Mouse (Mus musculus) activated CD4-positive, CD25-positive, alpha-beta regulatory T cell (primary cell): ENCODE data around the gene Olfr709-ps1. TPM values are rescaled to one million over a fixed set of nuclear protein-coding genes. Genes with fewer than 3 reads are reported as not detected.

ENCODE experiments used
- polyA plus RNA-seq, 2 experiments: library from polyadenylated mRNA; unstranded; fragments of 100-300 nt; shearing (Covaris generic); gene quantifications; one replicate each; pipeline ENCODE4 v1.2.1; 2017

The Olfr709-ps1 gene
- under 1 TPM in 1 of 2 experiments, not detected in 1; 0.42 TPM for polyA plus RNA-seq

DNA sequence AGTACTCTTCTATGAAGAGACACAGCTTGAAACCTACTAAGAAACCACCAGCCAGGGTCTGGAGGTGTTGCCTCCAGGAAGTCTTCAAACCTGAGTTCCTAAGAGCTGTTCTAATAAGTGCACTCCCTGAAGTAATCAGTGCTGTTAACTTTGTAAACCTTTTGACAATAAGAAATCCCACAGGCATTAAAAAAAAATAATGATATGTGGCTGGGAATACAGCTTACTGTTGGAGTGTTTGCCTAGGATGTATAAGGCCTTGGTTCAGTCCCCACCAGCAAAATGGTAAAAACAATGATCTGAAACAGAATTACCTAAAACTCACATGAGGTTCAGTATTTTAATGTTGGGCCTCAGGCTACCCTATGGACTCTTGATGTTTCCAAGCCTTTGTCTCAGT, at the start of gene Olfr709-ps1:
Gene Olfr709-ps1, minus strand, starts transcription at position 101 of the 400 bp plus-strand sequence.

DNA sequence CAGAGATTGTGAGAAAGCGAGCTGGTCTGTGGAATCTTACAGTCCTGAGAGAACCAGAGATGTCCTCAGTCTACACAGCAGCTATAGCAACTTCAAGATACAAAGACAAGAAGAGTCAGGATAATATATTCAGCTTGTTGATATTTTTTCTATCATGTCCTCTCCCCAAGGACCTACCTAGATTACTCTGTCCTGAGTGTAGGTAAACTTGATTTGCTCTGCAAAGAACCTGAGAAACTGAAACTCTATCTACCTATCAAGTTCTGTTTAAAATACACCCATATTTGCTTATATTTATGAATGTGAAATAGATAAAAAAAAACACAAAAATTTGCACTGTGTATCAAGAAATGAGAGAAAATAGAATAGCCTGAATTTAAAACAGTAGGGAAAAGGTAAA, 43.3 kb upstream of the Olfr709-ps1 start, which contains the start of gene Olfr711:
Gene Olfr711, minus strand, starts transcription at position 101 of the 400 bp plus-strand sequence.

DNA sequence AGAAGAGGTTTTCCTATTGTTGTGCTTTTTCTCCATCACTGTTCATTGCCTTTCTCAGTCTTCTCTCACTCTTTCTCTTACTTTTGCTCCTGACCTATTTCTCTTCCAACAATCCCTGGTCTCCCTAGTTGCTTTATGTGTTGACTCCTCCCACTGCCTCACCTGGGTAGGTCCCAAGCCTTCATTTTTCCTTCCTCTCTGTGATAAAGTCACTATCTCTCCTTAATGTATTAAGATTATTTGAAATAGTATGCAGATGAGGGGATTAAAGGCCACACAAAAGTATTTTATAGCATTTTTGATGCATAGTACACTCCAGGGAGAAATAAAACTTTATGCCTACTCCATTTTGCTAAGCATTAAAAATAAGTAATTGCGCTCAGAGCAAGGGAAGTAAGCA, 31.8 kb upstream of the Olfr709-ps1 start, which contains the start of gene Olfr6:
Gene Olfr6, minus strand, starts transcription at position 101 of the 400 bp plus-strand sequence.

DNA sequence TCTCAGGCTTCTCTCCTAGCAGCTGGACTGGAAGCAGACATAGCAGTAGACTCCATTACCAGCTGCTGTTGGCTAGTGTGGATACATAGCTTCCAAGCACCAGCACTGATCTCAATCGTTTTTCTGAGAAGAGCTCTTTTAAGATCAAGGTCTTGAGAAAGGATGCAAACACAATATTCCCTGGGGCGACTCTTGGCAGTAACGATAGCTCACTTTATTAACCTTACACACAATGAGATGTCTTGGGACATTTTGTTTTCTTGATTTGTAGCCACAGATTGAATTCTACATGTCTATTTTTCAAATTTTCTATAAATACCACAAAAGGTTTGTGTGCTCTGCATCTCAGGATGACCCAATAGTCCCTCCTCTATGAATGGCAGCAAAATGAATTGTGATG, 16.2 kb upstream of the Olfr709-ps1 start, which contains the start of gene Olfr710:
Gene Olfr710, minus strand, starts transcription at position 101 of the 400 bp plus-strand sequence.

DNA sequence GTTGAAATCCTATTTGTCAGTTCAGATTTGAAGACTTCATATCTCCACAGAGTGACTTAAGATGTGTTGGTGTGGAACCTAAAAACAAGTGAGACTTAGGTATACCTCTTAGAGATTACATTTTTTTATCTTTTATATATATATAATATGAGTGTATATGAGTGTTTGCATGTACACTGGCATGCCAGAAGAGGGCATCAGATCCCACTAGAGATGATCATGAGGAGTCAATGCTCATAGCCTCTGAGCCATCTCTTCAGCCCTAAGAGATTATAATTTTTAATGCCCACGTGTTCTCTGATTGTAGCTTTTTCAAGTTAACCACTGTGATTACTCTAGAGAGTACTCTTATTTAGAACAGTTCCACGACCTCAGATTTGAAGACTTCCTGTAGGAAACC, 24.3 kb downstream of the Olfr709-ps1 start, which contains the start of gene Olfr1532-ps1:
Gene Olfr1532-ps1, plus strand, starts transcription at position 326 of the 400 bp plus-strand sequence.

DNA sequence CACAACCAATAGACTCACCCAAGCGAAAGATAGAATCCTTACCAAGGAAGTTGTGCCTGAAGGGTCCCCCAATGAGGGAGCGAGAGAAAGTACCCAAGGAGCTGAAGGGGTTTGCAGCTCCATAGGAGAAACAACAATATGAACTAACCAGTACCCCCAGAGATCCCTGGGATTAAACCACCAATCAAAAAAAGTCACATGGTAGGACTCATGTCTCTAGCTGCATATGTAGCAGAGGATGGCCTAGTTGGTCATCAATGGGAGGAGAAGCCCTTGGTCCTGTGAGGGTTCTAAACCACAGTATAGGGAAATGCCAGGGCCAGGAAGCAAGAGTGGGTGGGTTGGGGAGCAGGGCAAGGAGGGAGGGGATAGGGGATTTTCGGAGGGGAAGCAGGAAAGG, 30.9 kb downstream of the Olfr709-ps1 start, which contains the start of gene Olfr707:
Gene Olfr707, minus strand, starts transcription at position 101 of the 400 bp plus-strand sequence.

DNA sequence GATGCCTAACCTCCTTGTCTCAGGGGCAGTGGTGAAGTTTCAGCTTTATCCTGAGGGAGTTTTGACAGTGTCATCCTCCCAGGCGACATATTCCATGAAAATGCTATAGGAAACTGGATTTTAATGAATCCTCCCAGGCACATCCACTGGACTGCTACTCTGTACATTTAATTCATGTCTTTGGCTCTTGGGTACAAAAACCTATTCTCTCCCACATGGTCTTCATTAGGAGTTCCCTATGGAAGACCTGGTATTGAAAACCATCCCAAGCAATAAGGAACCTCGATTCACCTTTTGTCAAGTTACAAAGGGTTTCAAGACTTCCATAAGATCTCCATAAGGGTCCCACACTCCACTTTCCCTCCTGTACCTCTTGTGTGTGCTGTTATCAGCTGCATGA, 44.0 kb downstream of the Olfr709-ps1 start, which contains the start of gene Olfr706:
Gene Olfr706, minus strand, starts transcription at position 101 of the 400 bp plus-strand sequence.

DNA sequence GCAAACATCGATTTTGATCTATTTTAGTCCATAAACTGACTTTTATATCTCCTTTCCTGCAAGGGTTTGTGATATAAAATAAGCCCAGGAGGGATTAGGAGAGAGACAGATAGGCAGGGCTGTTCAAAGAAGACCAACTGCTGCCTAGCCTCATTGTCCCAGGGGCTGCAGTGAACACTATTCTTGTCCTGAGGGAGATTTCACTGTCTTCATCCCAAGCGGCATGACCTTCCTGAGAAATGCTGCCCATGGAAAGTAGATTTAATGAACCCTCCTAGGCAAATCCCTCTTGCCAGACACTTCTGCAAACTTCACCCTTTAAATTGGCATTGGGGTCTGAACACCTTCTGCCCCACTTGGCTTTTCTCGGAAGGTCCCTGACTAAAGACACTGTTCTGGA, 55.2 kb downstream of the Olfr709-ps1 start, which contains the start of gene Olfr705:
Gene Olfr705, minus strand, starts transcription at position 101 of the 400 bp plus-strand sequence.

Other genes with a start within 250 kb of the Olfr709-ps1 start
- gene Olfr694, start 240.4 kb downstream of the Olfr709-ps1 start, polyA plus RNA-seq: not detected
- not detected for gene Olfr695, start 215.8 kb downstream of the Olfr709-ps1 start, polyA plus RNA-seq
- not detected for gene Olfr697, start 189.8 kb downstream of the Olfr709-ps1 start, polyA plus RNA-seq
- not detected for gene Olfr698, start 176.8 kb downstream of the Olfr709-ps1 start, polyA plus RNA-seq
- under 1 TPM; 0.05 to 0.18 TPM for gene Olfr699, start 139.0 kb downstream of the Olfr709-ps1 start, polyA plus RNA-seq
- not detected for gene Olfr700, start 123.4 kb downstream of the Olfr709-ps1 start, polyA plus RNA-seq
- gene Olfr701, start 118.1 kb downstream of the Olfr709-ps1 start, polyA plus RNA-seq: not detected
- not detected for gene Olfr702, start 98.3 kb downstream of the Olfr709-ps1 start, polyA plus RNA-seq
- not detected for gene Olfr703, start 88.9 kb downstream of the Olfr709-ps1 start, polyA plus RNA-seq
- under 1 TPM in 1 of 2 experiments, not detected in 1; 0.09 TPM for gene Olfr704, start 69.0 kb downstream of the Olfr709-ps1 start, polyA plus RNA-seq
- gene Olfr705, start 55.3 kb downstream of the Olfr709-ps1 start, polyA plus RNA-seq: under 1 TPM in 1 of 2 experiments, not detected in 1; 0.41 TPM
- gene Olfr706, start 44.1 kb downstream of the Olfr709-ps1 start, polyA plus RNA-seq: not detected
- not detected for gene Olfr707, start 31.0 kb downstream of the Olfr709-ps1 start, polyA plus RNA-seq
- gene Olfr1532-ps1, start 24.2 kb downstream of the Olfr709-ps1 start, polyA plus RNA-seq: under 1 TPM in 1 of 2 experiments, not detected in 1; 0.28 TPM
- not detected for gene Olfr710, start 16.1 kb upstream of the Olfr709-ps1 start, polyA plus RNA-seq
- under 1 TPM in 1 of 2 experiments, not detected in 1; 0.18 TPM for gene Olfr6, start 31.7 kb upstream of the Olfr709-ps1 start, polyA plus RNA-seq
- under 1 TPM in 1 of 2 experiments, not detected in 1; 0.15 TPM for gene Olfr711, start 43.2 kb upstream of the Olfr709-ps1 start, polyA plus RNA-seq
- not detected for gene Olfr2, start 73.9 kb upstream of the Olfr709-ps1 start, polyA plus RNA-seq
- gene Olfr713, start 99.0 kb upstream of the Olfr709-ps1 start, polyA plus RNA-seq: not detected
- gene Olfr714, start 138.8 kb upstream of the Olfr709-ps1 start, polyA plus RNA-seq: not detected
- under 1 TPM; 0.14 to 0.17 TPM for gene Olfr17, start 161.0 kb upstream of the Olfr709-ps1 start, polyA plus RNA-seq
- gene Olfr715b, start 178.2 kb upstream of the Olfr709-ps1 start, polyA plus RNA-seq: not detected
- gene Olfr715, start 198.9 kb upstream of the Olfr709-ps1 start, polyA plus RNA-seq: under 1 TPM in 1 of 2 experiments, not detected in 1; 0.05 TPM
- under 1 TPM in 1 of 2 experiments, not detected in 1; 0.98 TPM for gene Olfr716, start 206.1 kb upstream of the Olfr709-ps1 start, polyA plus RNA-seq
- gene Nlrp14, start 234.8 kb upstream of the Olfr709-ps1 start, polyA plus RNA-seq: not detected